Mouse (Mus musculus): ENCODE measurements around the gene Notch2.
"Not testable (repeated sequence)": the region's sequence is repeated elsewhere in the genome, so short reads cannot be mapped to it uniquely, and the experiment has no call there.

The Notch2 gene

DNA sequence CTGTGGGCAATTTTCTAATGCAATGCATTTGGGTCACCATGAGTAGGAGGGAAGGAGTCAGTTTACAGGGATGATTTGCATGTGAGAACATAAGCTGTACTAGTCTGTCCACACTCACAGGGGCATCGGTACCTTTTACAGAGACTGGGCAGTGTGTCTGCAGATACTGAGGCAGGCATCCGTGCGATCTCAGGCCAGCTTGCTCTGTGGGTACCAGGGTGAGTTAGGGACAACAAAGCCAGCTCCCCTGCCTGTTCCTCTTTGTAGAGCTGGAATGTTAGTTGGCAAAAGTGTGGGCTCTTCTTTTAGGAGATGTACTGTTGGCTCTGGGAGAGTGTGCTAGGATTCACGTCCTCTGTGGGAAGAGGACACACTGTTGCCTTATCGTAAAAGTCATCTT is 19.6 kb downstream of the Notch2 start:
- DNase-seq: no peak

DNA sequence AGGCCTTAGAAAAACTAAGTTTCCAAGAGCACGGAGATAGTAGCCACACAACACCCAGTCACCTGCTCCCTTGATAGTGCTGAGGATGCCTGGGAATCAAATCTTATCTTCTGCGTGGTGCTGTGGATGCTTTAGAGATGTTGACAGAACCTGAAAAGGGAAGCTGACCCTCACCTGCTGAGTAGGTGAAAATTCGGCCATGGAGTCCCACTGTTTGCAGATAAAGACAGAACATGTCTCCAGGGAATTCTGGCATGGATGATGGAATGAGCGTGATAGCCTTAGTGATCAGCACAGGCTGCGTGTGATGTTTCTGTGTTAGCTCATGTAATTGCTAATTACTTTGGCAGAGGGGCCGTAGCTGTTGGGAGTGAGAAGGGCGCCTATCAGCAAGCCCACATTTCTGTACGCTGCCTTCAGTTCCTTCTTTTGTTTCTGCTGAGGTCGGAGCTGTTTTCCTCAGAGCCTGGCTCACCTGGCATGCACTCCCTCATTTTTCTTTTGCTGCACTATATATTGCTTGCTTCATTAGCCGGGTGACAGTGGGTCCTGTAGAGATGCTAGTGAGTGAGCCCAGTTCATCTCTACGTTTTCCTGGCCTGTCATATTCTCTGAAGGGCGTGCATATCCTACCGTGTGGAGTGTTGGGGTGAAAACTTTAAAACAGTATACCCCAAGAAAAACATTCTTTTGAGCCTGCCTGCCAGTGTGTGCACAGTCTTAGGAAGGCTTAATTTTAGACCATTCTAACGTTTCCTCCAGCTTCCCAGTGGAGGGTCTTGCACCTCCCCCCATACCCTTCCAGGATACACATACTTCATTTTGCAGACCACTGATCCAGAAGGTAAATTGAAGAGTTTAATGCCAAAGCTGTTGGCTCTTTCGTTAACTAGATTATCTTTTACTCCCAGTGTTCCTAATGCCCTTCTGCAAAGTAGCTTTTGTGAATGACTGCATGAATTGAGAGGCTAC is 21.6 kb downstream of the Notch2 start:
- no peak for DNase-seq

DNA sequence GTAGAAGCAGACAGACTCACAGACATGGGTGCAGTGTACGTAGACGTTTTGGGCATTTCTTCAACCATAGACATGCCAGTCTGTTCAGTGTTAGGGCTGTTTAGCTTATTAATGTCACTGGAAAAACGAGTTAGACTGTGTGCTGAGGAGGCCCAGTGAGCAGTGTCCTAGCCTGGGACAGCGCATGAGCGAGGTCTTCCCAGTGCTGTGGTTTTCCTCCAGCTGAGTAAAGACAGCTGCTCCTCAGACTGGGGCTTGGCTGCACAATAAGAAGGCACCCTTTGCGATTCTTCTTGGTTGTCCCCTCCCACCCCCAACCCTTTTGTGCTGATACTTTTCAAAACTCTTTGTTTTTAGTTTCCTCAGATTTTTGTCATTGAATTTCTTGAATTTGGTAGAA is 22.8 kb downstream of the Notch2 start:
- no peak for DNase-seq

DNA sequence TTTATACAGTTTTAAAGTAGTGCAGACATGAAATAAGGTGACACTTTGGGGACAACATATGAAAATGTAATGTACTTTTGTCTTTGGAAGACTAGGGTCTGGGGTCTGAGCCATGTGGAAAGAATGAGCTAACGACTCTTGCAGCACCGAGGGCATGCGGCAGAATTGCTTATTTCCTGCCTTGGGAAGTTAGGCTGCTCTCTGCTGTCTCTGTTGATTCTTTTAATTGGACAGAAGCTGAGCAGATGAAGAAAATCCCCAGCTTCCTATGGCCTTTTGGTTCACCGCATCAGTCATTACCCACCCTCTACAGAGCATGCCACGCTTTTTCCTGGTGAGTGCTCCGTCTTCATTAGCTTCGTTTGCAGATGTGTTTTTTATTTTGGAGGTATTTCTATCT is 23.8 kb downstream of the Notch2 start:
- no peak for DNase-seq

DNA sequence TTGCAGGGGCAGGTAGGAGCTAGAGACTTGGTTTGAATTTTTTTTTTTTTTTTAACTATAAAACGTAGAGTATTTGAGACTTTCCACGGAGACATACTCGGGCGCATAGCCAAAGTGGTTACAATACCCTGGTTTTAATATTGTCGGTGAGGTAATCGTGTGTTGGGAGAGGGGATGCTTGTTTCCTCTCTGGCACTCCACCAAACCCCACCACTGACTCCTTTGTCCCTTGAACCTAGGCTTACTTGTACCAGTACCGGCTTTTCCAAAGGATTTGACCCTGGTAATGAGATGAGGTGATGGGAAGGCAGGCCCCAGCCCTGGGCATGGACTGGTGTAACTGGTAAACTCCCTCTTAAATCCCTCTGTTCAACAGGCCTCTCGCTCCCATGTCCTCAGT is 25.3 kb downstream of the Notch2 start:
- DNase-seq: no peak

DNA sequence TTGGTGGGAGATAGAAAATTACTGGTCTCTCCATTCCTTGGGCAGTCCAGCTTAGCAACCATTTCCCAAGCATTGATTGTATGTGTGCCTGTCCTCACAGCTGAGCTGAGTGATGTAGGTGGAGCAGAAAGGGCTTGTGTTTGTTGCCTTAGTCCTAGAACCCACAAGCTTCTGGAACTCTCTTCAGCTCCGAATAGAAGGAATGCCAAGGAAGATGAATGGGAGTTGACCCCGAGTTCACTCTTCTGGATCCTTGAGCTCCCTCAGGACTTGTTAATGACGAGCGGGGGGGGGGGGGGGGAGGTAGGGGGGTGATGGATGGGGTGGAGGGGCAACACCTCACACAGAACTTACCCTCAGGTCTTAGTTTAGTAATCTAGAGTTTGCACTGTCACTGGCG is 25.9 kb downstream of the Notch2 start:
- DNase-seq: no peak

DNA sequence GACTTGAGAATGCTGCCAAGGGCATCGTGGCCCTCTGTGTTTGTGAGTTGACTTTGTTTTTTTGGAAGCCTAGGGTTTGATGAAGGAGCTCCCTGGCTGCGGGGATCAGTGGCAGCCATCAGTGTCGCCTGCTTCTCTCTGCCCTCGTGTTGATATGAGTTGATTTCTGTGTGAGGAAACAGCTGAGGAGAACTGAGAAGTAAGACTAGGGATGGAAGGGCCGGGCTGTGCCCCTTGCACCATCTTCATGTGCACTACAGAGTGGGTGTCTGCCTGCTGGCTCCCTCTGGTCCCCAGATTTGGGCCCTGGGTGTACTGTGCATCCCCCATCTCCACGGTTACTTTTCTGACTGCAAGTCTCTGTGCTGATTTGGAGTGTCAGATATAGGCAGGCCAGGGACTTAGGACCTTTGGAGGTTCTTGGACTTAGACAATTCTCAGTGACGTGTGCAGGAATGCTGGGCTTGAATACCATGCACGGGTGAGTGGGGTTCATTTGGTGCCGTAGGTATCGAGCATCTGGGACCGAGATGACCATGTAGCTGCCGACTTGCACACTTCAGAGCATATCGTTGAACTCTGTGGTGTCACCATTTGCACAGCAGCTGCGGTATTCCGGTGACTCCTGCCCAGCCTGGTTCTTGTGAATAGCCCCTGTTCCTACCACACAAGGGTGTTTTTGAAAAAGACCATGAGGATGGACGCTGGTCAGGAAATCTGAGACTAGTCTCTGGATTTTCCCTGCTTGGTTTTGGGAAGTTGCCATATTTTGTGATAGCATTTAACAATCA is 26.5 kb downstream of the Notch2 start:
- DNase-seq: no peak

DNA sequence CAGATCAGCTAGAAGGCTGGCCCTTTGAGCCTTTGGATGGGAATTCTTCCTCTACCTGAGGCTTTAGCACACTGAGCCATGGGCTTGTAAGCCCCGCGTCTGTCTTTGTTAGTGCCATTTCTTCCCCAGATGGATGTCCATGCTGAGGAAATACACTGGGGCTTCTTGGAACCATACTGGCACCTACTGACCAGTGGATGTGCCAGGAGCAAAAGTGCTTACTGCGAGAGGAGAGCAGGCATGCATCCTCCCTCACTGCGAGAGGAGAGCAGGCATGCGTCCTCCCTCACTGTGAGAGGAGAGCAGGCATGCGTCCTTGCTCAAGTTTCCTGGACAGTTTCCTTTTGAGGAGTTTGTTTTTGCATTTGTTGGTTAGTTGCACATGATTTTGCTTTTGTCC is 27.5 kb downstream of the Notch2 start:
- DNase-seq: no peak

DNA sequence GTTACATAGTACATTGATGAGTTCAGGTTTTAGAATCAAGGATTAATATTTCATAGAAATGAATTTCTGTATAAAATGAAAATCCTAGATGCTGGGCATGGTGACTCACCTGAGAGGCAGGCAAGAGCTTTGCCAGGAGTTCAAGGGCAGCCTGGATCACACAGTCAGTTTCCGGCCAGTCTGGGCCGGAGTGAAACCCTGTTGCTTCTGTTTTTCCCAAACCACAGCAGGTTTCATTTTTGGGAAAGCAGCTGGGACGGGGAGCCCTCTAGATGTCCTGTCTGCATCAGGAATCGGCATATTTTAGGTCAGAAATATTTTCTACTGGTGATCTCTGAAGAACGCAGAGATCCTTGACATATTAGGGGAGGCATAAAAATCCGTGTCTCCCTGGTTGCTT is 29.0 kb downstream of the Notch2 start:
- DNase-seq: no peak

DNA sequence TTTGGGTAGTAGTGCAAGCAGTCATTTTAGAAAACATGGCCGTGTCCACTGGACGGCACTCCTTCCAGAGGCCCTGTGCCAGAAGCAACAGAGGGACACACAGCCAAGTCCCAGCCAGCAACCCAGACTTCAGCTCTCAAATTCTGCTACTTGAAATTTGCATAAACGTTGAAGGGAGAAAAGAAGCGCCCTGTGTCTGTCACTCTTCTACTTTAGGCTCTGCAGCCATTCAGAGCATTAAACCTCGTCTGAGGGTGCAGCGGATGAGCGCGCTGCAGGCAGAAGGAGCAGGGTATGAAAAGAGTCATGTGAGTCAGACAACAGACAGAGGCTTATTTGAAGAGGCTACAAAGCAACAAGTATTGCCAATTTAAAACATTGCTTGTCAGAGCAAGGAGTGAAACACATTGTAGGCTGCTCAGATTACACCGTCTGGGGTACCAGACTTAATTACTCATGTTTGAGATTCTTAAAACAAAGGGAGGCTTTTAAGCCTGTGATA is 29.7 kb downstream of the Notch2 start:
- no peak for DNase-seq

DNA sequence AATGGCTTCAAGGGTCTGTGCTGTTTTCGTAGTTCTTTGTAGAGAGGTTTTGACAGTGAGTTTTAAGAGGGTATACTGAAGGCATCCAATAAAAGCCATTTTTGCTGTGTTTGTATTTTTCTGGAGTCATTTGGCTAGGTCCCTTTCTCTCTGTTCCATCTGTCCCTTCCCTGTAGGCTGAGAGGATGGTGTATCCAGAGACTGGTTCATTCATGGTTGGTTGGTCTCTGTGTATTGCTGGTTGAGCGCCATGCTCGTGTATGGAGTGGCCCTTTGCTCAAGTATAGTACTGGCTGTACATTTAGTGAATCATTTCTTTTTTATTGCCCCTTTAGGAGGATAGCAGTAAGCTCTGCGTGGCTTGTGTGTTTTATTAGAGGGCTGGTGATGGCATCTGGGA is 30.3 kb downstream of the Notch2 start:
- no peak for DNase-seq

DNA sequence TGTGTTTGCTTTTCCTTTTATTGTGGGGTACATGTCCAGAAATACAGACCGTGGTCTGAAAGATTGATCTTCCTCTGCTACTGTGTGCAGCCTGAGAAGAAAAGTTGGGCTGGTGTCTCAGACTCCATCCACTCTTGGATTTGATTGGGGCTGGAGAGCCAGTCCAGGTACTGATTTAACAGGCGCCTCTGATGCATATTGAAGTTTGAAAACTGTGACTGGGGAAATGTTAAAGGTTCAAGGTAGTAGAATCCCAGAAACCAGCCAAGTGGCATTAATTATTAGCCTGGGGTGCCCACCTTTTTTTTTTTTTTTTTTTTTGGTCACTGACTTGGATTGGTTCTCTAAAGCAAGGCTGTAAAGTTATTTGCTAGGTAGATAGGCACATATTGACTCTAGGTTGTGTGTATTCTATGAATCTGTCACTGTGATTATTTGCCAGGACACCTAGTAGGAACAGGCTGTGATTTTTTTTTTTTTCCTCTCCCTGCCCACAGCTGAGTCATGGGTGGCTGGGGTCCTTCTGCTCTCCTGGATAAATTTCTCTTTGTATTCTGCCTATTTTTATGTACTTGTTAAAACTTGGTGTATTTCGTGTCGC is 31.5 kb downstream of the Notch2 start:
- no peak for DNase-seq

DNA sequence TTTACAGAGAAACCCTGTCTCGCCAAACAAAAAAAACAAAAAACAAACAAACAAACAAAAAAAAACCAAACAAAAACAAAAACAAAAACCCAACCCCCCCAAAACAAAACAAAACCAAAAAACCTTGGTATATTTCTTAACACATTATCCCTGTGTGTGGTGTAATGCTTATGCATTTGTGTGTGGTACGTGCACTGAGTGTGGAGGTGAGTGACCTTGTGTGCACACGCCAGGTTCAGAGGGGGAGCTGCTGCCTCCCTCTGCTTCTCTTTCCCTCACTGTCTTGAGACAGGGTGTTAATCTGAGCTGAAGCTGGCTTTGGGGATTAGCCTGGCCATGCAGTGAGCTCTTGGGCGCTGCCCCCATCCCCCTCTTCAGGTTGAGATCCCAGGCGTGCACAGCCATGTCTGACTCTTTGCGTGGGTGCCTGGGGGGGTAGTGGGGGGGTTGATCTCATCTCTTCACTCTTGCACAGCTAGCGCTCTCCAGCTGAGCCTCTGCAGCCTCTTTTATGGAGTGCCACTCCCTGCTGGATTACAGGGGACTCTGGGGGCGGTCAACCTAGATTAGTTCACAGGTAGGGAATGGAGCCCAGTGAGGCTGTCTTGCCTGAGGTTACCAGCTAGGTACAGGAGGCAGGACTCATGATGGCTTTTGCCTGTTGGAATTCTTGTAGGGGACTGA is 32.3 kb downstream of the Notch2 start:
- DNase-seq: no peak

DNA sequence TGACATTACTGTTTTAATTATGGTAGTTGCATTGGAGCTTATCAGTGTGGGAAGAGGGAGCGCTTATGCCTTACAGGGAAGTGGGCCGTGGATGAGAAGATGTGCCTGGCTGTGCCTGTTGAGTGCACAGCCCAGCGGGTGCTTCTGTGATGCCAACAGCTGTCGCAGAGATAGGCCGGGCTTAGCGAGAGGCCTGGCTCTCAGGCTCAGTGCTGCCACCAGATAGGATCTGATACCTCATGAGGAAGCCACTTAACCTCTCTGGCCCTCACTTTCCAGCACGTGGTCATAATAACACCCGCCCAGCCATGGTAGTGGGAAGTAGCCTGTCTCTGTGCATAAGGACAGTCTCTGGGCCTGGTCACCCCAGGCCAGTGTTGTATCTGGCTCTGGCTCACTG is 33.0 kb downstream of the Notch2 start:
- peak; percentile 73 for DNase-seq

DNA sequence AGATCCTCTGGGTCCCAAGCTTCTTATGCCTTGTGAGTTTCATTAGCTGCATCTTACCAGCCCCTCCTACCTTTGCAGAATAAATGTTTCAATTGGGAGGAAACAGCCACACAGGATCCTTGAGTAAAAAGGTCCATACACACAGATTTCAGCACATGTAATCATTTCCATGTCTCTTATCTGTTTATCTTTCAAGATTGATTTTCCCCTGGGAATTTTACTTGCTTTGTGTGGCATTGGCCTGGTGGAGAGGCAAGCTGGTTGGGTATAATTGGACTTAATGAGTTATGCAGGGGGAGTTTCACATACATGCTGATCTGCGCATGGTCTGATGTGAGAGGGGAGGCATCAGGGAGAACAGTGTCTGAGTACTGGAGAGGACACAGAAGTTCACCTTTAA is 36.3 kb downstream of the Notch2 start:
- no peak for DNase-seq

DNA sequence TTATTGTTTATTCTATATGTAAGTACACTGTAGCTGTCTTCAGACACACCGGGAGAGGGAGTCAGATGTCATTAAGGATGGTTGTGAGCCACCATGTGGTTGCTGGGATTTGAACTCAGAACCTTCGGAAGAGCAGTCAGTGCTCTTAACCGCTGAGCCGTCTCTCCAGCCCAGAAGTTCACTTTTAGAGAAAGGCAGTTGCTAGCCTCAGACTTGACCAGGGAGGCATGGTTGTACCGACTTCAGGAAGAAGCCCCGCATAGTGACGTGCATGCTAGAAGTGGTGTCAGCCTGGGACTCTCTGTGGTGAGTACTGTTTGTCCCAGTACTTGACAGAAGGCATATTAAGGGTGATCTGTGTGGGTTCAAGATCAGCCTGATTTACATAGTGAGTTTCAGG is 36.8 kb downstream of the Notch2 start:
- not testable (repeated sequence) for DNase-seq

DNA sequence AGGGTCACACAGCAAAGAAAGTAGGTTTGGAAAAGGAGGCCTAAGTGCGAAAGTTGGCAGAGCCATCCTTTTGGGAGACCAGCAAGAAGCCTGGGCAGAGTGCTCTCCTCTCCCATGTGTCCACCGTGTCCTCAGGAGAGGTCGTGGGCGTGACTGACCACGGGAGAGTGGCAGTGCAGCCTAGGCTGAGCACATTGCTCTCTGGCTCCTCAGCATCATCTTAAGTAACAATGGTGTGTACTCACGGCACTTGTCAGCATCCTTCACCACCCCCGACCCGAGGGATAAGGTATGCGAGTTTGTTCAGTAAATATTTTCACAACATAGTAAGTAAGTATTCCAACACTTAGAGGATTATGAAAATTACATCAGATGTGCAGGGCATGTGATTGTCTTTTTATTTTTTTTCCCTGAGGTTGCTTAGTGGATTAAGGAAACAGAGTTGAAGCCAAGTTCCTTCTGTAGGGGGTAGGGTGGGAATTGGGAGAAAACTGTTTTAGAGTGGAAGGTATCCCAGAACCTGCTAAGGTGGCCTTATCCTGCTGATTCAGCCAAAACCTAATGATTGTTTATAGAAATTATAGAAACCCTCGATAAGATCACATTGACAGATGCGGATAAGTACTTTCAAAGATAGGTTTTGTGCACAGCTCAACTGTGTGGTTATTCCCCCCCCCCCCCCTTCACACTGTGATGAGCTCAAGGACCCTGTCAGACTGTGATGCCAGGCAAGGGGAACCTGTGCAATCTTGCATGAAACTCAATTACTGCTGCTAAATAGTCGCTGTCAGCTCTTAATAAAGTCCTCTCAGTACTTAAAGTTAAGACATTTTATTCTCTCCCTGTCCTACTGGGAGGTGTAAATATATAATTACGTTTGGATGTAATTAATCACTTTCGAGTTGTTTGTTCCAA is 37.4 kb downstream of the Notch2 start:
- DNase-seq: peak; percentile 83

DNA sequence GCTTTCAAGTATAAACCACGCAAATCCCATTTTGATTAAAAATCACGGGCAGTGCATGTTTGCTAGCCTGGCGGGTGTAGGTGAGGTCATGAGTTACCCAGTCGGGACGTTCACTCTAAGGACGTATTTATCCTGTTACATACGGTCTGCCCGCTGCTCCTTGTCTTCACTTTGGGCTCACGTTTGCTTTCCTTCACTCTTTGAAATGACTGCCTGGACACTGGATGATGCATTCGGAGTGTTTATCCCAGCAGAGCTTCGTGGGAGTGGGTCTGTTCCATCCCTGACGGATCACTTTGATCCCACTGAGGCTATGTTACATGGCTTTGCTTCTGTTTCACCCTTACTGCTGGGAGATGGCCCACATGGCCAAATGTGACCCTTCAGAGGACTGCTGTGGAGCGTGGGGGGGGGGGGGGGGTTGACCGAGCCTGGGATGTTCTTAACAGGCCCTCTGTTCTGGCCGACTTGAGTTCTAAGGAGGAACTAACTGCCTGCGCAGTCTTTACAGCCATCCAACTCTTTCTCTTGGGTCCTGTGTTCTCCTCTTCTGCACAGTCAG is 38.2 kb downstream of the Notch2 start:
- DNase-seq: no peak

DNA sequence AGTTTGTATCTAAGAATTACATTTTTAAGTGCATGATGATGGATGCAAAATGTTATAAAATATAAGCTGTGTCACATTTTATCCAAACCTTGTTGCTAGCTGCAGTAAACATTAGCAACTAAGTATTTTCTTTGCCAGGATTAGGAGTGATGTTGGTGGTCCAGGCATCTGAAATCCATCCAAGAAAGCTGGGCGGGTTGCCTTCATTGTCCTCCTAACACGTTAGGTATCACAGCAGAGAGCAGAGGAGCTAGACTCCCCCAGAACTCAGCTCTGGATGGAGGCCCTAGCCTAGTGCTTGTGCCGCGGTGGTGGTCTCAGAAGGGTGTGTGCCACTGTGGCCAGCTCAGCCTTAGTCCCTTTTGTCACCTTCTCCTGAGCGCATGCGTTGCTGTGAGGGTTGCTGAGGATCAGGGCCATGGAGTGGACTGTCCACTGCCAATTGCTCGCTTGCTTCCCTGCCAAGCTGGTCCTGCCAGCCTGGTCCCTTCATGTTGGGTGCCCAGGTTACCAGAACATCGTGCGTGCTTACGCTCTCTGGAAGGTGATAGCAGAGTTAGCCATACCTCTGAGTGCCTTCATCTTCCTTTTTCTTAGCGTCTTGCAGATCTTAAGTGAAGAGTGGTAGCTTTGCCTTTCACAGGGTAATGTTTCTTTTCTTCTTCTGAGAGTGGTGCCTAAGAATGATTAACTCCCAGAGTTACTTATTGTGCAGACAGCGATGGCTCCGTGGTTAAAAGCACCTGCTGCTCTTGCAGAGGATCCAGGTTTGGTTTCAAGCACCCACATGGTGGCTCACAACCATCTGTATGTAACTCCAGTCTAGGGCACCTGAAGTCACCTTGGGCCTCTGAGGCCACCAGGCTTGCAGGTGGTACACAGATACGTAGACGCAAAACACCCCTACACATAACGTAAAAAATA is 39.4 kb downstream of the Notch2 start:
- no peak for DNase-seq

DNA sequence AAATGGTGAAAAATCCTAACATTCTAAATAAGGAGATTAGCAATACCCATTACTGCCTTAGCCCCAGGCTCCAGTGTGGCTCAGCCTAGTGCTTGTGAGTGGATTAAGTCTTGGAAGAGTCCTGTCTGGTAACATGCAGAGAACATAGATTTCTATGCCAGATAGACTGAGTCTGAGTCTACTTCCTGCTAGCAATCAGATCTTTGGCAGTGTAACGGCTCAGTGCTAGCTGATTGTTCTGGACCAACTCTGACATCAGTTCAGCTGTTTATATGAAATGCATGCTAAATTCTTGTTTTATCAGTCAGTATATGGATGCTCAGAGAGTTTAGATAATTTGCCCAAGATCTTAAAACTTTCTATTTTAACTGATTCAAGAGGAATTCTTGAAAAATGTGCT is 40.5 kb downstream of the Notch2 start:
- DNase-seq: no peak

All from lung, postnatal 36 days (tissue).